Mouse (Mus musculus) heart, embryonic 15.5 days (tissue): ENCODE measurements at regions not wholly inside any gene's neighbourhood (a gene's known extent, or its start where the extent isn't known, plus 50 kb on each side); places are given as distances from the start of the nearest gene placed in this dataset.

Source experiments
- ATAC-seq: fragments of 200-750 bp; cut with Nextera tagmentation; replicated peaks from 2 replicates; pipeline ENCODE4 v1.8.0; 2017; ENCODE audit warnings: low read depth, moderate TSS enrichment; ENCODE audit not compliant: insufficient number of reproducible peaks, insufficient read depth, low FRiP score
- H3K27ac ChIP-seq: fragments of 300-500 bp; sonication (generic); 2 replicates; pipeline ENCODE4 v1.5.1; 2015; ENCODE audit warnings: mild to moderate bottlenecking, inconsistent platforms
- H3K27me3 ChIP-seq: fragments of 300-500 bp; sonication (generic); 2 replicates; pipeline ENCODE4 v1.6.1; 2015; ENCODE audit warnings: inconsistent platforms
- H3K36me3 ChIP-seq: fragments of 300-500 bp; sonication (generic); 2 replicates; pipeline ENCODE4 v1.6.1; 2015; ENCODE audit warnings: mild to moderate bottlenecking, inconsistent platforms
- H3K4me1 ChIP-seq: fragments of 300-500 bp; sonication (generic); replicated peaks from 2 replicates; pipeline ENCODE4 v1.6.1; 2015; ENCODE audit warnings: inconsistent platforms
- H3K4me2 ChIP-seq: fragments of 300-500 bp; sonication (generic); 2 replicates; pipeline ENCODE4 v1.6.1; 2015; ENCODE audit warnings: inconsistent platforms, mild to moderate bottlenecking, moderate library complexity
- H3K4me3 ChIP-seq: fragments of 300-500 bp; sonication (generic); 2 replicates; pipeline ENCODE4 v1.5.1; 2015; ENCODE audit warnings: mild to moderate bottlenecking, inconsistent platforms
- H3K9ac ChIP-seq: fragments of 300-500 bp; sonication (generic); 2 replicates; pipeline ENCODE4 v1.6.1; 2015; ENCODE audit warnings: mild to moderate bottlenecking, inconsistent platforms
- H3K9me3 ChIP-seq: fragments of 300-500 bp; sonication (generic); replicated peaks from 2 replicates; pipeline ENCODE4 v1.6.1; 2016; ENCODE audit warnings: inconsistent platforms
- WGBS: fragments of 180-500 bp; shearing (Covaris S2); methylation state at CpG from one replicate; pipeline ENCODE4 v1.1.7; 2015; ENCODE audit warnings: mixed read lengths; 5-methylcytosine and 5-hydroxymethylcytosine counted together

DNA sequence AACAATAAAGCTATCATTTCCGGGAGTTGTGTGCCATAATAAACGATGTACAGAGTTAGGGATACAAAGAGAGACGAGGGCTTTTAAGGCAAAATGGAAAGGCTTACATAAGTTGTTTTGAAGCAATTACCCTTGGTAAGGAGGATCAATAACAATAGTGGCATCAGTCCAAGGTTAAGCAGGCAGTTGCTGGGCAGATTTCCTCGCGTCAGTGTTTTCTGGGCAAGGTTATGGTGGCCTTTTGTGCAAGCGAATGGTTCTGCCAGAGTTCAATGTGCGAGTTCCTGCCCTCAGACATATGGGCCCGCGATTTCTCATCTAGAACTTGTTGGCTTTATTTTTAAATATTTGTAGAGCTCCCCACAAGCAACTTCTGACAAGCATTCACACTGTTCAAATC is 597.7 kb downstream of the Gm19410 start:
- H3K27ac ChIP-seq: no peak overlapping the region
- no peaks in the 10 kb centered on the region for H3K4me1 ChIP-seq
- H3K27me3 ChIP-seq: no peaks in the 10 kb centered on the region
- H3K4me2 ChIP-seq: no peak overlapping the region
- no peaks in the 10 kb centered on the region for H3K36me3 ChIP-seq
- 73% methylated on average over 9 of the region's 9 CpGs for WGBS
- no peak overlapping the region for H3K4me3 ChIP-seq
- H3K9ac ChIP-seq: no peak overlapping the region
- no peak for ATAC-seq
- no peaks in the 10 kb centered on the region for H3K9me3 ChIP-seq

- 74% methylated on average over 6 of the region's 6 CpGs for WGBS
- no peaks in the 10 kb centered on the region for H3K9me3 ChIP-seq
- H3K4me3 ChIP-seq: no peak overlapping the region
- no peaks in the 10 kb centered on the region for H3K4me1 ChIP-seq
- H3K4me2 ChIP-seq: no peak overlapping the region
- no peak overlapping the region for H3K27ac ChIP-seq
- no peaks in the 10 kb centered on the region for H3K36me3 ChIP-seq
- no peak for ATAC-seq
- no peak overlapping the region for H3K9ac ChIP-seq
- no peaks in the 10 kb centered on the region for H3K27me3 ChIP-seq
Observed at GRCm38 (mm10) chr8:36364567-36365231, 599.1 kb downstream of the Gm19410 start.

- no peak overlapping the region for H3K4me2 ChIP-seq
- no peak for ATAC-seq
- no peaks in the 10 kb centered on the region for H3K9me3 ChIP-seq
- no peak overlapping the region for H3K9ac ChIP-seq
- H3K27ac ChIP-seq: no peak overlapping the region
- 49% methylated on average over 2 of the region's 2 CpGs for WGBS
- H3K27me3 ChIP-seq: no peaks in the 10 kb centered on the region
- H3K4me1 ChIP-seq: no peaks in the 10 kb centered on the region
- H3K36me3 ChIP-seq: no peaks in the 10 kb centered on the region
- no peak overlapping the region for H3K4me3 ChIP-seq
Observed at GRCm38 (mm10) chr8:36365945-36366344, 600.4 kb downstream of the Gm19410 start.

DNA sequence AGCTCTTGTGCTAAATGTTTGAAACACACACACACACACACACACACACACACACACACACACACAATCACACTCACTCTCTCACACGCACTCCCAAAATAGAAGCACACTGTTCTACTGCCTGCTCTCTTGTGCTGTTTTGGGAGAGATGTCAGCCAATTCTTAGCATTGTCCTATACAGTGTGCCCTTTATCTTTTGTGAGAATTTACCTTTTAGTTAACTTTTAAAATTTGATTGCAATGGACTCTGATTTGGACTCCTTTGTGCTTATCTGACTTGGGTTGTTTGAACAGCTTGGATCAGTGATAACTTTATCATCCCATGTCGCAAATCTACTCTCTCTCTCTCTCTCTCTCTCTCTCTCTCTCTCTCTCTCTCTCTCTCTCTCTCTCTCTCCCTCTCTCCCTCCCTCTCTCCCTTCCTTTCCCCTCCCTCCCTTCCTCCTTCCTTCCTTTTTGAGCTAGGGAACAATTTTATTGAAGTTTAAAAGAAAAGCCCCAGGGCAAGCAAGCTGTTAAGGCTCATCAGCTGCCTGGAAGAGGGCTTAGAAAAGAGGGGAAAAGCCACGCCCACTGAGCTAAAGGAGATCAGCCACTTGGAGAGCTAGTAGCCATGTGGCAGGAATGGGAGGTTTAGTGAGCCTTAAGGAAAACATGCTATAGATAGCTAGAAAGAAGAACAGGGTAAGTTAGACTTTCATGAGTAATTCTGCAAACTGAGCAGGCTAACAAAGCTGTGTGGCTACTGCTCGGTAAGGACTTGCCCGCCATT is 611.2 kb downstream of the Gm19410 start:
- no peak overlapping the region for H3K27ac ChIP-seq
- H3K4me2 ChIP-seq: no peak overlapping the region
- no peaks in the 10 kb centered on the region for H3K27me3 ChIP-seq
- no peak overlapping the region for H3K4me3 ChIP-seq
- H3K4me1 ChIP-seq: peaks cover 4% of the 10 kb centered on the region
- 42% methylated on average over 5 of the region's 5 CpGs for WGBS
- ATAC-seq: peak; percentile 60
- no peaks in the 10 kb centered on the region for H3K9me3 ChIP-seq
- H3K9ac ChIP-seq: no peak overlapping the region
- no peaks in the 10 kb centered on the region for H3K36me3 ChIP-seq

- peak; percentile 86 for ATAC-seq
- Histone ChIP-seq H3K27ac (peak overlapping the region; percentile 48), H3K36me3 (no peaks in the 10 kb centered on the region), H3K4me3 (no peak overlapping the region), H3K4me1 (peaks cover 7% of the 10 kb centered on the region; the same call in 1 of the 2 replicates), H3K9me3 (no peaks in the 10 kb centered on the region), H3K4me2 (peak overlapping the region; percentile 14), H3K27me3 (no peaks in the 10 kb centered on the region), H3K9ac (no peak overlapping the region)
- 28% methylated on average over 9 of the region's 9 CpGs for WGBS
Observed at GRCm38 (mm10) chr8:36394487-36394886, 598.9 kb upstream of the AI429214 start.

GRCm38 (mm10) chr8:36396493-36396892 is 596.9 kb upstream of the AI429214 start:
- no peaks in the 10 kb centered on the region for H3K36me3 ChIP-seq
- H3K4me1 ChIP-seq: peaks cover 7% of the 10 kb centered on the region; the same call in 1 of the 2 replicates
- H3K9me3 ChIP-seq: no peaks in the 10 kb centered on the region
- no peak overlapping the region for H3K27ac ChIP-seq
- WGBS: 83% methylated on average over 1 of the region's 1 CpGs
- no peaks in the 10 kb centered on the region for H3K27me3 ChIP-seq
- no peak overlapping the region for H3K4me2 ChIP-seq
- no peak overlapping the region for H3K4me3 ChIP-seq
- no peak overlapping the region for H3K9ac ChIP-seq
- no peak for ATAC-seq

GRCm38 (mm10) chr8:36406706-36407105 is 586.7 kb upstream of the AI429214 start:
- WGBS: 79% methylated on average over 2 of the region's 2 CpGs
- Histone ChIP-seq H3K4me3 (no peak overlapping the region), H3K27me3 (no peaks in the 10 kb centered on the region), H3K9me3 (no peaks in the 10 kb centered on the region), H3K4me2 (no peak overlapping the region), H3K4me1 (no peaks in the 10 kb centered on the region; the same call in 1 of the 2 replicates), H3K36me3 (no peaks in the 10 kb centered on the region), H3K27ac (no peak overlapping the region), H3K9ac (no peak overlapping the region)
- no peak for ATAC-seq
